Mouse (Mus musculus) MEL (cell line): ENCODE results near the gene Fam205c. TPM values are rescaled to one million over a fixed set of nuclear protein-coding genes. Genes with fewer than 3 reads are reported as not detected.

Experiments used
- DNase-seq: peaks from one replicate; pipeline ENCODE4 v3.0.0; 2011; ENCODE audit warnings: low read depth, low spot score
- H3K27ac ChIP-seq: 2 replicates; pipeline ENCODE4 v1.5.1; 2012; ENCODE audit warnings: low read depth, mild to moderate bottlenecking, control low read depth, low read length, moderate library complexity; ENCODE audit not compliant: control insufficient read depth
- H3K27me3 ChIP-seq, 2 experiments: fragments of 150-350 bp in 1 of 2; sonication (generic) in 1 of 2; 2 replicates each; pipeline ENCODE4 v1.6.1; 2012; ENCODE audit warnings: low read length in 2 of 2, mild to moderate bottlenecking in 2 of 2, improper control_type of control experiment in 1 of 2, moderate library complexity in 1 of 2; ENCODE audit not compliant: insufficient read depth in 2 of 2, control insufficient read depth in 1 of 2
- H3K36me3 ChIP-seq, 2 experiments: 2 replicates each; pipeline ENCODE4 v1.6.1; 2012 to 2014; ENCODE audit warnings: low read length in 2 of 2, improper control_type of control experiment in 1 of 2, inconsistent platforms in 1 of 2, mild to moderate bottlenecking in 1 of 2; ENCODE audit not compliant: insufficient read depth in 2 of 2, control insufficient read depth in 1 of 2
- H3K4me1 ChIP-seq, 2 experiments: fragments of 150-350 bp in 1 of 2; sonication (generic) in 1 of 2; 2 replicates each; pipeline ENCODE4 v1.6.1; 2012; ENCODE audit warnings: low read length in 2 of 2, improper control_type of control experiment in 1 of 2, mild to moderate bottlenecking in 1 of 2; ENCODE audit not compliant: insufficient read depth in 2 of 2, control insufficient read depth in 1 of 2
- H3K4me3 ChIP-seq, 2 experiments: fragments of 150-350 bp in 1 of 2; sonication (generic) in 1 of 2; 2 replicates each; pipeline ENCODE4 v1.5.1; 2012; ENCODE audit warnings: low read depth in 2 of 2, low read length in 2 of 2, mild to moderate bottlenecking in 2 of 2, moderate library complexity in 2 of 2, control low read depth in 1 of 2, improper control_type of control experiment in 1 of 2; ENCODE audit not compliant: control insufficient read depth in 1 of 2, insufficient read depth in 1 of 2
- H3K79me2 ChIP-seq: 2 replicates; pipeline ENCODE4 v1.6.1; 2012; ENCODE audit warnings: mild to moderate bottlenecking, low read length, moderate library complexity; ENCODE audit not compliant: control insufficient read depth, poor library complexity, insufficient read depth
- H3K9ac ChIP-seq: 2 replicates; pipeline ENCODE4 v1.6.1; 2012; ENCODE audit warnings: low read depth, mild to moderate bottlenecking, control low read depth, low read length, moderate library complexity; ENCODE audit not compliant: control insufficient read depth, poor library complexity, severe bottlenecking
- H3K9me3 ChIP-seq: fragments of 150-350 bp; sonication (generic); replicated peaks from 2 replicates; pipeline ENCODE4 v1.6.1; 2012; ENCODE audit warnings: mild to moderate bottlenecking, low read length, improper control_type of control experiment, moderate library complexity; ENCODE audit not compliant: insufficient read depth
- BHLHE40 ChIP-seq: IDR thresholded peaks from 2 replicates; pipeline ENCODE4 v1.6.1; 2012; ENCODE audit warnings: low read depth, mild to moderate bottlenecking, inconsistent platforms, low read length, improper control_type of control experiment, borderline replicate concordance
- CTCF ChIP-seq, 3 experiments: IDR thresholded peaks in 2 of 3; conservative IDR thresholded peaks in 1 of 3; 2 replicates each; pipeline ENCODE4 v1.5.1; 2011 to 2012; ENCODE audit warnings: low read length in 3 of 3, low read depth in 2 of 3, mild to moderate bottlenecking in 2 of 3, improper control_type of control experiment in 1 of 3, inconsistent platforms in 1 of 3, mixed read lengths in 1 of 3, moderate library complexity in 1 of 3; ENCODE audit not compliant: control insufficient read depth in 1 of 3, insufficient read depth in 1 of 3, poor library complexity in 1 of 3, severe bottlenecking in 1 of 3
- EP300 ChIP-seq, 2 experiments: IDR thresholded peaks; 2 replicates each; pipeline ENCODE4 v1.6.1; 2011; ENCODE audit warnings: improper control_type of control experiment in 2 of 2, low read length in 2 of 2, low read depth in 1 of 2, mild to moderate bottlenecking in 1 of 2
- ETS1 ChIP-seq: IDR thresholded peaks from 2 replicates; pipeline ENCODE4 v1.6.1; 2012; ENCODE audit warnings: low read depth, mild to moderate bottlenecking, inconsistent platforms, low read length, improper control_type of control experiment, moderate library complexity
- GABPA ChIP-seq: IDR thresholded peaks from 2 replicates; pipeline ENCODE4 v1.6.1; 2012; ENCODE audit warnings: low read depth, mild to moderate bottlenecking, inconsistent platforms, low read length, improper control_type of control experiment, moderate library complexity
- GATA1 ChIP-seq: IDR thresholded peaks from 2 replicates; pipeline ENCODE4 v1.6.1; 2011; ENCODE audit warnings: low read depth, low read length, improper control_type of control experiment
- HCFC1 ChIP-seq: IDR thresholded peaks from 2 replicates; pipeline ENCODE4 v1.6.1; 2012; ENCODE audit warnings: low read depth, mild to moderate bottlenecking, inconsistent platforms, low read length, improper control_type of control experiment, moderate library complexity
- MAFK ChIP-seq: IDR thresholded peaks from 2 replicates; pipeline ENCODE4 v1.6.1; 2011; ENCODE audit warnings: low read depth, mild to moderate bottlenecking, low read length, improper control_type of control experiment, borderline replicate concordance
- MAX ChIP-seq: IDR thresholded peaks from 2 replicates; pipeline ENCODE4 v1.6.1; 2011; ENCODE audit warnings: low read length, improper control_type of control experiment
- MAZ ChIP-seq: IDR thresholded peaks from 2 replicates; pipeline ENCODE4 v1.6.1; 2012; ENCODE audit warnings: low read depth, mild to moderate bottlenecking, inconsistent platforms, low read length, improper control_type of control experiment
- MEF2A ChIP-seq: IDR thresholded peaks from 2 replicates; pipeline ENCODE4 v1.6.1; 2014; ENCODE audit warnings: low read depth, mild to moderate bottlenecking, inconsistent platforms, low read length, improper control_type of control experiment; ENCODE audit not compliant: poor library complexity, insufficient replicate concordance, severe bottlenecking; ENCODE audit errors: extremely low read depth
- MXI1 ChIP-seq: IDR thresholded peaks from 2 replicates; pipeline ENCODE4 v1.6.1; 2011; ENCODE audit warnings: mild to moderate bottlenecking, low read depth, low read length, improper control_type of control experiment
- MYC ChIP-seq: IDR thresholded peaks from 2 replicates; pipeline ENCODE4 v1.6.1; 2011; ENCODE audit warnings: low read depth, mild to moderate bottlenecking, low read length, improper control_type of control experiment, moderate library complexity
- NRF1 ChIP-seq: IDR thresholded peaks from 2 replicates; pipeline ENCODE4 v1.6.1; 2014; ENCODE audit warnings: low read depth, mild to moderate bottlenecking, inconsistent platforms, low read length, improper control_type of control experiment, moderate library complexity; ENCODE audit not compliant: poor library complexity, insufficient read depth, severe bottlenecking
- POLR2A ChIP-seq, 2 experiments: IDR thresholded peaks; 2 replicates each; pipeline ENCODE4 v1.6.1; 2011 to 2012; ENCODE audit warnings: low read length in 2 of 2, mild to moderate bottlenecking in 2 of 2, control low read depth in 1 of 2, improper control_type of control experiment in 1 of 2, low read depth in 1 of 2, moderate library complexity in 1 of 2; ENCODE audit not compliant: control insufficient read depth in 1 of 2, insufficient read depth in 1 of 2, poor library complexity in 1 of 2
- POLR2AphosphoS2 ChIP-seq: IDR thresholded peaks from 2 replicates; pipeline ENCODE4 v1.6.1; 2011; ENCODE audit warnings: low read length, improper control_type of control experiment
- SMC3 ChIP-seq: IDR thresholded peaks from 2 replicates; pipeline ENCODE4 v1.6.1; 2011; ENCODE audit warnings: low read depth, low read length, improper control_type of control experiment
- TCF12 ChIP-seq: IDR thresholded peaks from 2 replicates; pipeline ENCODE4 v1.6.1; 2014; ENCODE audit warnings: low read depth, mild to moderate bottlenecking, inconsistent platforms, low read length, improper control_type of control experiment, moderate library complexity
- ZC3H11A ChIP-seq: IDR thresholded peaks from 2 replicates; pipeline ENCODE4 v1.6.1; 2012; ENCODE audit warnings: low read depth, mild to moderate bottlenecking, inconsistent platforms, low read length, improper control_type of control experiment
- ZKSCAN1 ChIP-seq: IDR thresholded peaks from 2 replicates; pipeline ENCODE4 v1.6.1; 2012; ENCODE audit warnings: low read depth, mild to moderate bottlenecking, inconsistent platforms, low read length, improper control_type of control experiment, moderate library complexity
- ZNF384 ChIP-seq: IDR thresholded peaks from 2 replicates; pipeline ENCODE4 v1.6.1; 2012; ENCODE audit warnings: low read depth, mild to moderate bottlenecking, inconsistent platforms, low read length, improper control_type of control experiment
- polyA plus RNA-seq, 2 experiments: library from polyadenylated mRNA; stranded (reverse) in 1 of 2; unstranded in 1 of 2; fragments of >175 nt in 1 of 2; fragments of >200 nt in 1 of 2; gene quantifications; 2 replicates each; pipeline versions ENCODE4 v1.2.1 to v1.2.4; 2012; ENCODE audit warnings: low replicate concordance in 2 of 2, low read depth in 1 of 2; ENCODE audit not compliant: insufficient read length in 2 of 2, insufficient read depth in 1 of 2, missing spikeins in 1 of 2
- total RNA-seq: library from RNA; depleted of rRNA; stranded (reverse); fragments of 300-350 nt; gene quantifications from 2 replicates; pipeline ENCODE4 v1.2.3, GENCODE M21; 2012

Fam205c gene
- total and polyA plus RNA-seq, 3 experiments, result not detected

DNA sequence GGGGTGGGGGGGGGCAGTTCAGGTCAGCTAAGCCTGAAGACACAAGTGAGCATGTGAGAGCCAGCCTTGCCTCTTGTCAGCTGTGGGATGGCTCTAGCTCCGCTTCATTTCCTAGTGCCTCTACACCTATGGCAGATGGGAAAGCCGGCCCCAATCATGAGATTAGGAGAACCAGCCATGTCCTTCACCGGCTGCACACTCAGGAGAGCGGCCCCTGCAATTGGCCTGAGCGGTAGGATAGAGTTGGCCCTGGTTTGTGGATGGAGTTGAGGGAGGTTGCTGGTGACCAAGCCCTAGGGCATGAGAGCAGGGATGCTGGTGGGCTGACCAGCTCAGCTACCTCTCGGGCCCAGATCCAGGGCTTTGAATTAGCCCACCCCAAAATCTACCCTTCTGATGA, 14.8 kb upstream of the Fam205c start:
- Histone ChIP-seq H3K36me3 (no peaks in the 10 kb centered on the region), H3K9me3 (no peaks in the 10 kb centered on the region)
- TF ChIP-seq HCFC1 (no peak), MEF2A (no peak), CTCF (IDR thresholded peaks at IDR 0.05 in 2 of 3, conservative IDR thresholded peaks at IDR 0.05 in 1 of 3; ENCODE audit: control insufficient read depth in 1 of 3, insufficient read depth in 1 of 3, low read depth in 2 of 3, low read length in 3 of 3, poor library complexity in 1 of 3, severe bottlenecking in 1 of 3) (no peak), MAX (no peak), ZC3H11A (no peak)
- TF ChIP-seq, all 39 proteins: peak for 0
- no peak overlapping the region for H3K9ac ChIP-seq
- DNase-seq, result no peak
- H3K4me1 ChIP-seq, result no peaks in the 10 kb centered on the region
- H3K79me2 ChIP-seq, result no peaks in the 10 kb centered on the region
- no peak overlapping the region for H3K4me3 ChIP-seq
- no peak overlapping the region for H3K27ac ChIP-seq
- H3K27me3 ChIP-seq, result peaks cover 1 to 6% of the 10 kb centered on the region in 2 experiments

DNA sequence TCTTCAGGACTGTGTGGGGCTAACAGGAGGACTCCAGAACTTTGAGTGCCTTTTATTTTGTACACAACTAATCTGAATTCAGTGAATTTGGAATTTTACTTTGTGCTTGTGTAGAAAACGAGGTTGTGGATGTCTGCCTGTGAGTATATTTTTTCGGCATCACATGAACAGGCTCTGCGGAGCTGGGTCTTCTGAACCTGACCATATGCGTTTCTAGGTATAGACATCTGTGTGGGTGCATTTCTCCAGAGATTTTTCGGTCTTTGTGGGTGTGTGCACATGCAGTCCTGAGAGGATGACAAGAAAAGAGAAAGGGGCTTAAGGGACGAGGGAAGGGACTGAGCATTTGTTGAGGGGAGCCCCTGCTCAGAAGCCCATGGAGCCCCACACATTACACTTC, 12.9 kb upstream of the Fam205c start:
- no peak for DNase-seq
- no peak overlapping the region for H3K27ac ChIP-seq
- no peak overlapping the region for H3K4me3 ChIP-seq
- no peaks in the 10 kb centered on the region for H3K36me3 ChIP-seq
- H3K27me3 ChIP-seq, result peaks cover 1 to 3% of the 10 kb centered on the region in 2 experiments; a peak in 3 of 4 replicates
- H3K9ac ChIP-seq, result no peak overlapping the region
- no peaks in the 10 kb centered on the region for H3K4me1 ChIP-seq
- TF ChIP-seq HCFC1 (no peak), ZC3H11A (no peak), MYC (no peak), ZNF384 (no peak), ZKSCAN1 (no peak), TCF12 (no peak), POLR2AphosphoS2 (no peak), MAZ (no peak), NRF1 (no peak)
- H3K9me3 ChIP-seq, result no peaks in the 10 kb centered on the region
- H3K79me2 ChIP-seq, result no peaks in the 10 kb centered on the region

DNA sequence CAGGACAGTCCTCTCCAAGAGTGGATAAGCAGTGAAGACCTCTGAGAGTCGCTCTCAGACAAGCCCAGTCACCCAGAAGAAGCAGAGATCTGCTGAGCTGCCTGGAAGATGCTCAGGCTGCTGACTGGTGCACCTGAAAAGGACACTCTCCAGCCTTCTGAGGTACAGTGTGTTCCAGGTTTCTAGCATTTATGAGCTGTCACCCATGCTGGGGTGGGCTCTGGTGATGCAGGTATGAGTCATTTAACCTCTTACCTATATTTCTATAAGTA, 6.6 kb upstream of the Fam205c start:
- no peaks in the 10 kb centered on the region; a peak in 1 of 4 replicates for H3K27me3 ChIP-seq
- no peak for TF ChIP-seq GABPA
- TF ChIP-seq EP300 (IDR thresholded peaks at IDR 0.05; ENCODE audit: low read depth in 1 of 2, low read length in 2 of 2), result no peak
- TF ChIP-seq BHLHE40, result no peak
- TF ChIP-seq MXI1, result no peak
- TF ChIP-seq MYC, result no peak
- no peak for TF ChIP-seq GATA1
- no peak for TF ChIP-seq POLR2A (IDR thresholded peaks at IDR 0.05; ENCODE audit: control insufficient read depth in 1 of 2, insufficient read depth in 1 of 2, low read depth in 1 of 2, low read length in 2 of 2, poor library complexity in 1 of 2)
- TF ChIP-seq ZKSCAN1, result no peak
- no peak for TF ChIP-seq MAFK
- TF ChIP-seq ETS1, result no peak
- no peak for TF ChIP-seq SMC3
- H3K79me2 ChIP-seq, result no peaks in the 10 kb centered on the region
- no peak overlapping the region for H3K9ac ChIP-seq
- H3K27ac ChIP-seq, result no peak overlapping the region
- H3K4me1 ChIP-seq, result no peaks in the 10 kb centered on the region; a peak in 2 of 4 replicates
- no peak for DNase-seq
- no peaks in the 10 kb centered on the region for H3K9me3 ChIP-seq
- H3K36me3 ChIP-seq, result peaks cover 0 to 5% of the 10 kb centered on the region in 2 experiments; a peak in 2 of 4 replicates
- 0 out of 4 replicates have a peak overlapping the region, but pooled peaks of 1 of the 2 experiments have one; percentile 4 for H3K4me3 ChIP-seq
